Mouse (Mus musculus) gastrocnemius, postnatal 25 days (tissue): ENCODE data around the gene Slc25a22. TPM values are rescaled to one million over a fixed set of nuclear protein-coding genes. Genes with fewer than 3 reads are reported as not detected.
"Not testable (repeated sequence)": the region's sequence is repeated elsewhere in the genome, so short reads cannot be mapped to it uniquely, and the experiment has no call there.

Experiments used
- DNase-seq: peaks from one replicate; pipeline ENCODE4 v3.0.0; 2022
- total RNA-seq, 2 experiments: library from RNA; stranded (reverse); gene quantifications; 1 replicate in 1 of 2; 2 replicates in 1 of 2; pipeline ENCODE4 v1.2.3; 2021

Gene Slc25a22
- total RNA-seq, 2 experiments from 2014 or later: 17.1 to 32.9 TPM

GRCm38 (mm10) chr7:141413809-141414584, 23.7 kb downstream of the Slc25a22 start, which contains the start of gene Gatd1:
TSS of gene Gatd1 (minus strand) at chr7:141414136.
- DNase-seq: peak; percentile 99

- DNase-seq: no peak
Observed at GRCm38 (mm10) chr7:141413331-141413730, 24.4 kb downstream of the Slc25a22 start.

GRCm38 (mm10) chr7:141411667-141412066, 26.0 kb downstream of the Slc25a22 start:
- DNase-seq: no peak

- DNase-seq: no peak
Observed at GRCm38 (mm10) chr7:141410631-141411030, 27.1 kb downstream of the Slc25a22 start.

GRCm38 (mm10) chr7:141408833-141409232, 28.9 kb downstream of the Slc25a22 start:
- DNase-seq: peak; percentile 72

- DNase-seq: not testable (repeated sequence)
Observed at GRCm38 (mm10) chr7:141407670-141408069, 30.0 kb downstream of the Slc25a22 start.

- DNase-seq: no peak
Observed at GRCm38 (mm10) chr7:141405466-141405865, 32.2 kb downstream of the Slc25a22 start.

GRCm38 (mm10) chr7:141403305-141403704, 34.4 kb downstream of the Slc25a22 start:
- peak; percentile 33 for DNase-seq

GRCm38 (mm10) chr7:141395348-141395747, 42.3 kb downstream of the Slc25a22 start:
- DNase-seq: no peak

- DNase-seq: no peak
Observed at GRCm38 (mm10) chr7:141394771-141395170, 42.9 kb downstream of the Slc25a22 start.

- DNase-seq: no peak
Observed at GRCm38 (mm10) chr7:141394158-141394557, 43.5 kb downstream of the Slc25a22 start.

- DNase-seq: no peak
Observed at GRCm38 (mm10) chr7:141392552-141393222, 45.0 kb downstream of the Slc25a22 start.

- DNase-seq: peak; percentile 94
Observed at GRCm38 (mm10) chr7:141391625-141392551, 45.8 kb downstream of the Slc25a22 start, which contains the start of gene Taldo1. TSS of gene Taldo1 (plus strand) at chr7:141392199.

- DNase-seq: no peak
Observed at GRCm38 (mm10) chr7:141390326-141391259, 47.1 kb downstream of the Slc25a22 start.

- DNase-seq: no peak
Observed at GRCm38 (mm10) chr7:141388487-141389109, 49.1 kb downstream of the Slc25a22 start.

- DNase-seq: no peak
Observed at GRCm38 (mm10) chr7:141387807-141388486, 49.7 kb downstream of the Slc25a22 start.

- DNase-seq: no peak
Observed at GRCm38 (mm10) chr7:141381068-141381835, 56.4 kb downstream of the Slc25a22 start.
